Mouse (Mus musculus): ENCODE results near the gene Bcl7c.

DNA sequence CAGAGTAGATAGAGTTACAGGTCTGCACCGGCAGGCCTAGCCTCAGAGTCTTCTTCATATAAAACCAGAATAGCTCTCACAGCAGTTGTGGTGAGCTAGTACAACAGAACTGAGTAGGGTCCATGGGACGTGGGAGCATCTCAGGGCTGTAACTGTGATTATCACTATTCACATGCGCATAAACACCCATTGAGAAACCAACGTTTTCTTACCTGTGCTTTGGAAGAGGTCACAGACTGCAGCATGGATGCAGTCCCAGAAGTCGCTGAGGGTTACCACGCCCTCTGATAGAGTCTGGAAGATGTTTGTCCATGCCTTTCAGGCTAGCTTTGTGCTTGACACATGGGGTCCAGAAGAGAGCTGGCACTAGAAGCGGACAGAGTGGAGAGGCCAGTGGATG is 45.0 kb upstream of the Bcl7c start:
- TF ChIP-seq CTCF (IDR thresholded peaks at IDR 0.05; ENCODE audit: low read depth), result no peak
- no peak for TF ChIP-seq EP300 (optimal IDR thresholded peaks at IDR 0.05)
